In genomic region chr3:9423669-9424068, GRCm38 (mm10) we compare ENCODE assay signal across 20 mouse cellular contexts.
A peak's percentile ranks its signal among the peaks of the same experiment; 100 is the strongest.
DNase-seq lines count a peak whose midpoint lies in the region; ATAC-seq and TF ChIP-seq lines count a peak whose summit lies in the region.
"Had no signal": no experiment of that assay in that cellular context is flagged by ENCODE, and none has a peak within 500 bp of the region (broad histone marks: within the 10 kb centered on the region; RNA-seq: fewer than 3 reads in every experiment).

No protein-coding gene starts in this region.

- TF ChIP-seq POLR2A in brain, embryonic 14.5 days (IDR thresholded peaks at IDR 0.05; ENCODE audit: borderline replicate concordance, extremely low read depth, insufficient read depth, insufficient read length, poor library complexity, severe bottlenecking) = no peak

- TF ChIP-seq CTCF in brain, embryonic 14.5 days (IDR thresholded peaks at IDR 0.05; ENCODE audit: borderline replicate concordance, extremely low read depth, insufficient read depth, insufficient read length) = no peak

- H3K4me2 ChIP-seq in heart, embryonic 12.5 days = no peak overlapping the region
- H3K4me2 ChIP-seq in kidney, embryonic 16.5 days (replicated peaks; ENCODE audit: low read depth, low read length) = no peak overlapping the region
- H3K4me2 ChIP-seq in midbrain, embryonic 14.5 days (ENCODE audit: low read length) = no peak overlapping the region
- H3K4me2 ChIP-seq: embryonic facial prominence, embryonic 13.5 days; forebrain, embryonic 13.5 days; heart, embryonic 11.5 days; hindbrain, embryonic 13.5 days had no signal

- no peak overlapping the region for H3K9ac ChIP-seq in heart, embryonic 12.5 days
- no peak overlapping the region for H3K9ac ChIP-seq in kidney, embryonic 16.5 days (replicated peaks; ENCODE audit: low read length)
- no peak overlapping the region for H3K9ac ChIP-seq in midbrain, embryonic 14.5 days (replicated peaks; ENCODE audit: low read length)
- H3K9ac ChIP-seq: embryonic facial prominence, embryonic 13.5 days; forebrain, embryonic 13.5 days; hindbrain, embryonic 13.5 days had no signal

- 88% methylated on average over 6 of the region's 6 CpGs for WGBS in heart, embryonic 12.5 days
- 91% methylated on average over 6 of the region's 6 CpGs for WGBS in kidney, embryonic 16.5 days
- WGBS in midbrain, embryonic 14.5 days = 73% methylated on average over 6 of the region's 6 CpGs

- no peaks in the 10 kb centered on the region for H3K9me3 ChIP-seq in heart, embryonic 12.5 days (replicated peaks)
- H3K9me3 ChIP-seq in kidney, embryonic 16.5 days (ENCODE audit: low read length) = no peaks in the 10 kb centered on the region
- no peaks in the 10 kb centered on the region for H3K9me3 ChIP-seq in midbrain, embryonic 14.5 days (ENCODE audit: control insufficient read depth, low read length)
- H3K9me3 ChIP-seq: embryonic facial prominence, embryonic 13.5 days; forebrain, embryonic 13.5 days; G1E; hindbrain, embryonic 13.5 days had no signal

- no peaks in the 10 kb centered on the region for H3K36me3 ChIP-seq in heart, embryonic 12.5 days
- H3K36me3 ChIP-seq in kidney, embryonic 16.5 days (ENCODE audit: insufficient read depth, low read length) = no peaks in the 10 kb centered on the region
- H3K36me3 ChIP-seq in midbrain, embryonic 14.5 days (ENCODE audit: control insufficient read depth, insufficient read depth, low read length) = no peaks in the 10 kb centered on the region
- H3K36me3 ChIP-seq: embryonic facial prominence, embryonic 13.5 days; hindbrain, embryonic 13.5 days had no signal

- no peaks in the 10 kb centered on the region for H3K4me1 ChIP-seq in heart, embryonic 12.5 days (replicated peaks)
- no peaks in the 10 kb centered on the region for H3K4me1 ChIP-seq in kidney, embryonic 16.5 days (ENCODE audit: insufficient read depth, low read length)
- H3K4me1 ChIP-seq in midbrain, embryonic 14.5 days (ENCODE audit: control insufficient read depth, insufficient read depth, low read length) = no peaks in the 10 kb centered on the region
- H3K4me1 ChIP-seq: embryonic facial prominence, embryonic 13.5 days; forebrain, embryonic 13.5 days; hindbrain, embryonic 13.5 days had no signal

- H3K4me3 ChIP-seq in heart, embryonic 12.5 days = no peak overlapping the region
- no peak overlapping the region for H3K4me3 ChIP-seq in kidney, embryonic 16.5 days (ENCODE audit: low read length)
- no peak overlapping the region for H3K4me3 ChIP-seq in midbrain, embryonic 14.5 days (replicated peaks; ENCODE audit: low read depth, low read length)
- H3K4me3 ChIP-seq: embryonic facial prominence, embryonic 13.5 days; forebrain, embryonic 13.5 days; heart, adult 2 months; hindbrain, embryonic 13.5 days had no signal

- peak; percentile 43 for DNase-seq in heart, adult 11 months
- DNase-seq in kidney, adult 9 months = peak; percentile 5
- peak; percentile 38 for DNase-seq in brain, embryonic 14.5 days (ENCODE audit: low read depth)
- peak; percentile 17 for DNase-seq in midbrain, embryonic 14.5 days
- DNase-seq in right cerebral cortex, adult 2 months (ENCODE audit: low spot score in 2 of 2) = no peak
- DNase-seq: adrenal gland, postnatal 10 days; cerebellum, adult 18-20 months; cerebellum, adult 9-11 months; cerebellum, postnatal 36 days; gastrocnemius, postnatal 10 days; heart, adult 2 months had no signal

- ATAC-seq in heart, embryonic 12.5 days (ENCODE audit: insufficient number of reproducible peaks, low FRiP score) = no peak
- no peak for ATAC-seq in kidney, embryonic 16.5 days (ENCODE audit: low FRiP score, low TSS enrichment)
- no peak for ATAC-seq in midbrain, embryonic 14.5 days (ENCODE audit: low FRiP score, low TSS enrichment)
- ATAC-seq: forebrain, embryonic 13.5 days; inflammation-experienced regulatory T-cells, adult 6 months; intestine, postnatal 0 days had no signal

- no peaks in the 10 kb centered on the region for H3K27me3 ChIP-seq in heart, embryonic 12.5 days (replicated peaks)
- no peaks in the 10 kb centered on the region for H3K27me3 ChIP-seq in kidney, embryonic 16.5 days (ENCODE audit: insufficient read depth, low read length)
- H3K27me3 ChIP-seq in midbrain, embryonic 14.5 days (ENCODE audit: control insufficient read depth, insufficient read depth, low read length) = no peaks in the 10 kb centered on the region
- H3K27me3 ChIP-seq: embryonic facial prominence, embryonic 13.5 days; forebrain, embryonic 13.5 days; hindbrain, embryonic 13.5 days had no signal

- no peak overlapping the region for H3K27ac ChIP-seq in heart, embryonic 12.5 days (ENCODE audit: poor library complexity, severe bottlenecking)
- H3K27ac ChIP-seq in kidney, embryonic 16.5 days (ENCODE audit: low read length) = no peak overlapping the region
- H3K27ac ChIP-seq in midbrain, embryonic 14.5 days (replicated peaks; ENCODE audit: low read depth, low read length) = no peak overlapping the region
- H3K27ac ChIP-seq: embryonic facial prominence, embryonic 13.5 days; forebrain, embryonic 13.5 days; heart, adult 2 months; hindbrain, embryonic 13.5 days had no signal

Comparison
In these comparisons a context has a peak if more than half of its experiments do, and no peak if none do; other contexts are left out.
1. DNase-seq: peak in heart, adult 11 months (single experiment), kidney, adult 9 months (single experiment), brain, embryonic 14.5 days (single experiment) and midbrain, embryonic 14.5 days (single experiment); none in right cerebral cortex, adult 2 months (0 of 2).